Mouse (Mus musculus): ENCODE results near the gene Fryl.

DNA sequence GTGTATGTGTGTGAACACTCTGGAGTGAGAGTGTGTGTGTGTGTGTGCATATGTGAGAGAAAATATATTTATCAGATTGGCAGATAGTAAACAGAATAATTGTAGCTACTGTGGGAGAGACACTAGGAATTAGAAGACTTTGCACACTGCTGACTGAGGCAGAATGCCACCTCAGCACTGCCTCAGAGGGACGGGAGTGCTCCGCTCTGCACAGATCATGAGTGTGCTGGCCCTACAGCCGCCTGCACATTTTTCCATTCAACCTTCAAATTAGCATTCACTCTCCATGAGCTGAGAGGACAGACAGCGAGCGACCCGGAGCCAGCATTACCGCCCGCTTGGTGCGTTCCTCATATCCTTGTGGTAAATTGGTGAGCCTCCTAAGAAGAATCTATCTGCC is 96.0 kb downstream of the Fryl start:
- TF ChIP-seq CTCF (conservative IDR thresholded peaks at IDR 0.05; ENCODE audit: insufficient read depth, insufficient read length, low read depth, low read length), result no peak
- no peak for TF ChIP-seq POLR2A (IDR thresholded peaks at IDR 0.05; ENCODE audit: low read depth, low read length)

All from kidney, adult 2 months (tissue).